15 mouse cellular contexts compared by ENCODE assay signal in the genomic region with DNA sequence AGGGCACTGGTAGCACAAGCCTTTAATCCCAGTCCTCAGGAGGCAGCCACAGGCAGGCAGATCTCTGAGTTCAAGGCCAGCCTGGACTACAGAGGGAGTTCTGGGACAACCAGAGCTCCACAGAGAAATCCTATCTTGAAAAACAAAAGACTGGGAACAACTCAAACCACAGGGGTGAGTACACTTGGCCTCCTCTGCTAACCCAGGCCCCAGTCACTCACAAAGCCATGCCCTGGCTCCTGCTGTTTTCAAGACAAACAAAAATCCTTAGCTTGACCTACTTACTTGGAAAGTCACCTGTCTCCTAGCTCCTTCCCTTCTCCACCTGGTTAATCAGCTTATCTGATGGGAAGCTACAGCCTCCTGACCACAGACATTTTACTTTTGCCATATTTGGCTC.
"Had no signal": no experiment of that assay in that cellular context is flagged by ENCODE, and none has a peak within 500 bp of the region (broad histone marks: within the 10 kb centered on the region; RNA-seq: fewer than 3 reads in every experiment).

No protein-coding gene starts in this region.

- H3K27me3 ChIP-seq: lung, embryonic 15.5 days; megakaryocyte, embryonic 14.5 days; midbrain, embryonic 13.5 days had no signal

- H3K9ac ChIP-seq: liver, embryonic 14.5 days; lung, embryonic 15.5 days; midbrain, embryonic 13.5 days had no signal

- H3K4me1 ChIP-seq: lung, embryonic 15.5 days; midbrain, embryonic 10.5 days; midbrain, embryonic 13.5 days had no signal

- H3K9me3 ChIP-seq: lung, embryonic 15.5 days; megakaryocyte, embryonic 14.5 days; midbrain, embryonic 10.5 days; midbrain, embryonic 13.5 days had no signal

- DNase-seq: kidney, adult 2 months; kidney, postnatal 10 days; kidney, postnatal 4 days; lung, adult 18-20 months; lung, postnatal 10 days; lung, postnatal 36 days; thymus, adult 18-20 months; thymus, postnatal 36 days had no signal

- H3K4me3 ChIP-seq: lung, embryonic 15.5 days; megakaryocyte, embryonic 14.5 days; midbrain, embryonic 10.5 days; midbrain, embryonic 13.5 days had no signal

- ATAC-seq: intestine, postnatal 0 days; midbrain, embryonic 13.5 days; midbrain, embryonic 16.5 days had no signal

- H3K4me2 ChIP-seq: lung, embryonic 15.5 days; midbrain, embryonic 13.5 days had no signal

- H3K27ac ChIP-seq: liver, embryonic 14.5 days; lung, embryonic 15.5 days; midbrain, embryonic 10.5 days; midbrain, embryonic 13.5 days had no signal
